Mouse (Mus musculus) MEL (cell line): ENCODE results near the gene Parp8. TPM values are rescaled to one million over a fixed set of nuclear protein-coding genes. Genes with fewer than 3 reads are reported as not detected.

Source experiments
- DNase-seq: peaks from one replicate; pipeline ENCODE4 v3.0.0; 2011; ENCODE audit warnings: low read depth, low spot score
- H3K27ac ChIP-seq: 2 replicates; pipeline ENCODE4 v1.5.1; 2012; ENCODE audit warnings: low read depth, mild to moderate bottlenecking, control low read depth, low read length, moderate library complexity; ENCODE audit not compliant: control insufficient read depth
- H3K27me3 ChIP-seq, 2 experiments: fragments of 150-350 bp in 1 of 2; sonication (generic) in 1 of 2; 2 replicates each; pipeline ENCODE4 v1.6.1; 2012; ENCODE audit warnings: low read length in 2 of 2, mild to moderate bottlenecking in 2 of 2, improper control_type of control experiment in 1 of 2, moderate library complexity in 1 of 2; ENCODE audit not compliant: insufficient read depth in 2 of 2, control insufficient read depth in 1 of 2
- H3K36me3 ChIP-seq, 2 experiments: 2 replicates each; pipeline ENCODE4 v1.6.1; 2012 to 2014; ENCODE audit warnings: low read length in 2 of 2, improper control_type of control experiment in 1 of 2, inconsistent platforms in 1 of 2, mild to moderate bottlenecking in 1 of 2; ENCODE audit not compliant: insufficient read depth in 2 of 2, control insufficient read depth in 1 of 2
- H3K4me1 ChIP-seq, 2 experiments: fragments of 150-350 bp in 1 of 2; sonication (generic) in 1 of 2; 2 replicates each; pipeline ENCODE4 v1.6.1; 2012; ENCODE audit warnings: low read length in 2 of 2, improper control_type of control experiment in 1 of 2, mild to moderate bottlenecking in 1 of 2; ENCODE audit not compliant: insufficient read depth in 2 of 2, control insufficient read depth in 1 of 2
- H3K4me3 ChIP-seq, 2 experiments: fragments of 150-350 bp in 1 of 2; sonication (generic) in 1 of 2; 2 replicates each; pipeline ENCODE4 v1.5.1; 2012; ENCODE audit warnings: low read depth in 2 of 2, low read length in 2 of 2, mild to moderate bottlenecking in 2 of 2, moderate library complexity in 2 of 2, control low read depth in 1 of 2, improper control_type of control experiment in 1 of 2; ENCODE audit not compliant: control insufficient read depth in 1 of 2, insufficient read depth in 1 of 2
- H3K79me2 ChIP-seq: 2 replicates; pipeline ENCODE4 v1.6.1; 2012; ENCODE audit warnings: mild to moderate bottlenecking, low read length, moderate library complexity; ENCODE audit not compliant: control insufficient read depth, poor library complexity, insufficient read depth
- H3K9ac ChIP-seq: 2 replicates; pipeline ENCODE4 v1.6.1; 2012; ENCODE audit warnings: low read depth, mild to moderate bottlenecking, control low read depth, low read length, moderate library complexity; ENCODE audit not compliant: control insufficient read depth, poor library complexity, severe bottlenecking
- H3K9me3 ChIP-seq: fragments of 150-350 bp; sonication (generic); replicated peaks from 2 replicates; pipeline ENCODE4 v1.6.1; 2012; ENCODE audit warnings: mild to moderate bottlenecking, low read length, improper control_type of control experiment, moderate library complexity; ENCODE audit not compliant: insufficient read depth
- CHD1 ChIP-seq: IDR thresholded peaks from 2 replicates; pipeline ENCODE4 v1.6.1; 2012; ENCODE audit warnings: low read depth, mild to moderate bottlenecking, inconsistent platforms, low read length, improper control_type of control experiment
- EP300 ChIP-seq, 2 experiments: IDR thresholded peaks; 2 replicates each; pipeline ENCODE4 v1.6.1; 2011; ENCODE audit warnings: improper control_type of control experiment in 2 of 2, low read length in 2 of 2, low read depth in 1 of 2, mild to moderate bottlenecking in 1 of 2
- HCFC1 ChIP-seq: IDR thresholded peaks from 2 replicates; pipeline ENCODE4 v1.6.1; 2012; ENCODE audit warnings: low read depth, mild to moderate bottlenecking, inconsistent platforms, low read length, improper control_type of control experiment, moderate library complexity
- KAT2A ChIP-seq: conservative IDR thresholded peaks from 2 replicates; pipeline ENCODE4 v1.6.1; 2012; ENCODE audit warnings: low read depth, low read length, improper control_type of control experiment, inconsistent platforms
- MAX ChIP-seq: IDR thresholded peaks from 2 replicates; pipeline ENCODE4 v1.6.1; 2011; ENCODE audit warnings: low read length, improper control_type of control experiment
- POLR2AphosphoS2 ChIP-seq: IDR thresholded peaks from 2 replicates; pipeline ENCODE4 v1.6.1; 2011; ENCODE audit warnings: low read length, improper control_type of control experiment
- SIN3A ChIP-seq: IDR thresholded peaks from 2 replicates; pipeline ENCODE4 v1.6.1; 2012; ENCODE audit warnings: low read length, improper control_type of control experiment, inconsistent platforms
- SMC3 ChIP-seq: IDR thresholded peaks from 2 replicates; pipeline ENCODE4 v1.6.1; 2011; ENCODE audit warnings: low read depth, low read length, improper control_type of control experiment
- TAL1 ChIP-seq: IDR thresholded peaks from 2 replicates; pipeline ENCODE4 v1.6.1; 2012; ENCODE audit warnings: mild to moderate bottlenecking, inconsistent platforms, low read length, moderate library complexity, mixed read lengths
- TCF12 ChIP-seq: IDR thresholded peaks from 2 replicates; pipeline ENCODE4 v1.6.1; 2014; ENCODE audit warnings: low read depth, mild to moderate bottlenecking, inconsistent platforms, low read length, improper control_type of control experiment, moderate library complexity
- USF2 ChIP-seq, 2 experiments: IDR thresholded peaks; 2 replicates each; pipeline ENCODE4 v1.6.1; 2011 to 2012; ENCODE audit warnings: improper control_type of control experiment in 2 of 2, low read length in 2 of 2, borderline replicate concordance in 1 of 2, inconsistent platforms in 1 of 2, low read depth in 1 of 2, mild to moderate bottlenecking in 1 of 2; ENCODE audit not compliant: insufficient read depth in 1 of 2
- ZNF384 ChIP-seq: IDR thresholded peaks from 2 replicates; pipeline ENCODE4 v1.6.1; 2012; ENCODE audit warnings: low read depth, mild to moderate bottlenecking, inconsistent platforms, low read length, improper control_type of control experiment
- polyA plus RNA-seq, 2 experiments: library from polyadenylated mRNA; stranded (reverse) in 1 of 2; unstranded in 1 of 2; fragments of >175 nt in 1 of 2; fragments of >200 nt in 1 of 2; gene quantifications; 2 replicates each; pipeline versions ENCODE4 v1.2.1 to v1.2.4; 2012; ENCODE audit warnings: low replicate concordance in 2 of 2, low read depth in 1 of 2; ENCODE audit not compliant: insufficient read length in 2 of 2, insufficient read depth in 1 of 2, missing spikeins in 1 of 2
- total RNA-seq: library from RNA; depleted of rRNA; stranded (reverse); fragments of 300-350 nt; gene quantifications from 2 replicates; pipeline ENCODE4 v1.2.3, GENCODE M21; 2012; rRNA removed

The Parp8 gene
- total and polyA plus RNA-seq, 3 experiments: not detected

DNA sequence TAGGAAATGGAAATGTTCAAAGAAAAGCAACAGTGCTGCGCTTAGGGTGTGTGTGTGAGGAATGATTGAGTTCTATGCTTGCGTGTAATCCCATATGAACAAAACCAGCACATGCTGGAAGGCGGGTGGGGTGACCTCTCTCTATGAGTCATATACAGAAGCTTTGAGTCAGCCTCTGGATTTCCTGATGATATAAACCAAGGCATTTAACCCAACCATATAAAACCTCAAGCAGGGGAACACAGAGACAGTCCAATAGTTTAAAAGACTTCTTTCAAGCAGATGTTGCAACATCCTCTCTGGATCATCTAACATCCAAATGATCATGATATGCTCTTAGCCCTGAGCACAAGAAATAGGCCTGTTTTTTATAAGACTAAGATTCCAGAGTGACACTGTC is 196.3 kb downstream of the Parp8 start:
- Histone ChIP-seq H3K36me3 (no peaks in the 10 kb centered on the region), H3K4me1 (no peaks in the 10 kb centered on the region), H3K27ac (no peak overlapping the region), H3K9ac (no peak overlapping the region), H3K27me3 (no peaks in the 10 kb centered on the region), H3K79me2 (no peaks in the 10 kb centered on the region), H3K9me3 (no peaks in the 10 kb centered on the region), H3K4me3 (no peak overlapping the region)
- TF ChIP-seq MAX (no peak), TAL1 (no peak), SMC3 (no peak), POLR2AphosphoS2 (no peak)
- DNase-seq: no peak

- DNase-seq: no peak
- H3K27me3 ChIP-seq: no peaks in the 10 kb centered on the region
- no peak for TF ChIP-seq TCF12
- TF ChIP-seq USF2 (IDR thresholded peaks at IDR 0.05; ENCODE audit: borderline replicate concordance in 1 of 2, insufficient read depth in 1 of 2, low read depth in 1 of 2, low read length in 2 of 2): no peak
- no peak for TF ChIP-seq CHD1
- no peak for TF ChIP-seq ZNF384
- no peak for TF ChIP-seq KAT2A
- TF ChIP-seq EP300 (IDR thresholded peaks at IDR 0.05; ENCODE audit: low read depth in 1 of 2, low read length in 2 of 2): no peak
- no peak for TF ChIP-seq HCFC1
- no peak for TF ChIP-seq SIN3A
- no peak for TF ChIP-seq TAL1
- TF ChIP-seq, all 39 proteins: peak for 0
- Histone ChIP-seq H3K4me1 (no peaks in the 10 kb centered on the region), H3K9me3 (no peaks in the 10 kb centered on the region), H3K36me3 (no peaks in the 10 kb centered on the region), H3K79me2 (no peaks in the 10 kb centered on the region), H3K4me3 (no peak overlapping the region), H3K27ac (no peak overlapping the region), H3K9ac (no peak overlapping the region)
These were observed 213.9 kb downstream of the Parp8 start for GRCm38 (mm10) chr13:116811456-116811855.

Other genes starting within 250 kb of the Parp8 start
- 0.62 and 1.7 TPM in 2 replicates for gene Emb, start 183.0 kb upstream of the Parp8 start, total RNA-seq
- under 1 TPM in 1 of 2 experiments, not detected in 1; 0.43 TPM for gene Emb, start 183.0 kb upstream of the Parp8 start, polyA plus RNA-seq
- gene Gm17509, start 195.5 kb upstream of the Parp8 start, total RNA-seq: not detected in 2 replicates
- gene Gm17509, start 195.5 kb upstream of the Parp8 start, polyA plus RNA-seq: not detected